Mouse (Mus musculus): ENCODE data around the gene Lrba. TPM values are rescaled to one million over a fixed set of nuclear protein-coding genes. Genes with fewer than 3 reads are reported as not detected.

The Lrba gene
- polyA plus RNA-seq, 1 experiment from 2014 or later: 4.2 TPM

DNA sequence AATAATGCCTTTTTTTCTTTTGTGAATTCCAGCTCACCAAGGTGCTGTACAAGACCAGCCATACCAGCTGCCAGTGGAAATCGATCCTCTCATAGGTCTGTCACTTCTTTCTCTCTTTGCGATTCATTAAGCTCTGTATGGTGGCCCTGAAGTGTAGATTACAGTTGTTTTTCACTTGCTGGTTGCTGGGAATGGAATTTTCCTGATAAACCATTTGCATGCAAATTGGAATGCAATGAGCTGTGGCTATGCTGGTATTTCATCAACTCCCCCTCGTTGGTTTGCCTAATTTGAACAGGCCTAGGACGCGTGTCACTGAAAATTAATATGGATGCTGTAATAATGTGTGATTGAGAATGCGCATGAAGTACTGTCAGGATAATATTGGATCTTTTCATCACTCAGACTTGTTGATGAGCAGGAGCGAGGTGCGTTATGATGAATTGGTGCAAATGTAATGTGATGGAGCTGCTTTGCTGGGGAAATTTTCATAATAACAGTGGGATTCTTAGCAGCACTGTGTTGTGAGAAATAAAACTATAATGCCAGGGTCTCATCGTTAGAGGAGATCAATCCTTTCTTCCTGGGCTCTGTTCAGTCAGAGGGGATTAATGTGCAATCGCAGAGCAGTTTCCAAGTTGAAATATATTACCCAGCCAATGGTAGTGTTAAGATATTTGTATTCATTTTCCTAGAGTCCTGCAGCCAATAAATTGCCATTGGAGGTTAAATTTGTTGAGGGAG lies 521.5 kb downstream of the Lrba start:
- Histone ChIP-seq H3K4me3 (ENCODE audit: control insufficient read depth in 1 of 2, insufficient read depth in 1 of 2, low read depth in 1 of 2, low read length in 2 of 2) (no peak overlapping the region), H3K4me1 (ENCODE audit: control insufficient read depth in 2 of 2, insufficient read depth in 2 of 2, low read length in 2 of 2) (no peaks in the 10 kb centered on the region), H3K9ac (ENCODE audit: low read length) (no peak overlapping the region), H3K36me3 (ENCODE audit: control insufficient read depth, insufficient read depth, low read length) (no peaks in the 10 kb centered on the region), H3K4me2 (ENCODE audit: low read length) (no peak overlapping the region), H3K27ac (replicated peaks in 1 of 2; ENCODE audit: control insufficient read depth in 1 of 2, insufficient read depth in 1 of 2, low read depth in 2 of 2, low read length in 2 of 2) (no peak overlapping the region), H3K9me3 (ENCODE audit: control insufficient read depth, low read length) (no peaks in the 10 kb centered on the region), H3K27me3 (ENCODE audit: control insufficient read depth, insufficient read depth, low read length) (no peaks in the 10 kb centered on the region)
- no peak for ATAC-seq (ENCODE audit: insufficient number of reproducible peaks, insufficient read depth, low FRiP score, low read depth)
- WGBS: 79% methylated on average over 10 of the region's 10 CpGs

DNA sequence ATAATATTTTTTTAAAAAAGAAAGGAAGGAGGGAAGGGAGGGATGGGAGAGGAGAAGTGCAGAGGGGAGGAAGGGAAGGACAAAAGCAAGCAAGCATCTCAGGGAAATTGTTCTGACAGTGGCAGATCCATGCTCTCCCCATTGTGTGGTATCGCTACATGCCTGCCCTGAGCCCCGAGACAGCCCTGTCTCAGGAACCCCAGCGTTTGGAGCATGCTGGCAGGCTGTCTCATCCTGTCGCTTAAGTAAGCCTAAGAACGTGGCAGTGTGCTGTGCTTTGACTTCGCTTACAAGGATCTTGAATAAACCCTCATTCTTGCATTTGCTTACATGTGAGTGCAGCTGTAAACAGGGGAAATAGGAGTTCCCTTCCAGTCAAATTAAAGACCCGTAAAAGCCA lies 526.2 kb downstream of the Lrba start:
- Histone ChIP-seq H3K9ac (ENCODE audit: low read length) (no peak overlapping the region), H3K9me3 (ENCODE audit: control insufficient read depth, low read length) (no peaks in the 10 kb centered on the region), H3K27ac (replicated peaks in 1 of 2; ENCODE audit: control insufficient read depth in 1 of 2, insufficient read depth in 1 of 2, low read depth in 2 of 2, low read length in 2 of 2) (no peak overlapping the region), H3K4me3 (ENCODE audit: control insufficient read depth in 1 of 2, insufficient read depth in 1 of 2, low read depth in 1 of 2, low read length in 2 of 2) (no peak overlapping the region), H3K4me1 (ENCODE audit: control insufficient read depth in 2 of 2, insufficient read depth in 2 of 2, low read length in 2 of 2) (no peaks in the 10 kb centered on the region), H3K27me3 (ENCODE audit: control insufficient read depth, insufficient read depth, low read length) (no peaks in the 10 kb centered on the region), H3K36me3 (ENCODE audit: control insufficient read depth, insufficient read depth, low read length) (no peaks in the 10 kb centered on the region), H3K4me2 (ENCODE audit: low read length) (no peak overlapping the region)
- 55% methylated on average over 7 of the region's 7 CpGs for WGBS
- no peak for ATAC-seq (ENCODE audit: insufficient number of reproducible peaks, insufficient read depth, low FRiP score, low read depth)

DNA sequence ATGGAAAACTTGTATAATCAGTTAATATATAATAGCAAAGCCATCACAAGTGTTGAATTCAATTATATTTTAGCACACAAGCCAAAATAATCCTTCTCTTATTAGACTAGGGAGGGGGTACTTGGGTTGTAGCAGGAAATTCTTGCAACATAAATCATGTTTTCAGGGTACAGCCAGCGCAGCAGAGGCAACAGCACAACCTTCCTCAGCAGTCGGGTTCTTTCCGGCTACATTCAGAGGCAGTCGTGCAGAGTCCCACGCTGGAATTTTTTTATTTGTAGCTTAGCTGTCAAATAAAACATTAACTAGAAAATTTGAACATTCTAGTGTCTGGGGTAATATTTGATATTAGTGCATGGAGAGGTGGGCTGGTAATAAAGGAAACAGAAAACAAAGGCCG lies 529.7 kb downstream of the Lrba start:
- Histone ChIP-seq H3K27ac (replicated peaks in 1 of 2; ENCODE audit: control insufficient read depth in 1 of 2, insufficient read depth in 1 of 2, low read depth in 2 of 2, low read length in 2 of 2) (no peak overlapping the region), H3K4me1 (ENCODE audit: control insufficient read depth in 2 of 2, insufficient read depth in 2 of 2, low read length in 2 of 2) (no peaks in the 10 kb centered on the region), H3K9ac (ENCODE audit: low read length) (no peak overlapping the region), H3K4me3 (ENCODE audit: control insufficient read depth in 1 of 2, insufficient read depth in 1 of 2, low read depth in 1 of 2, low read length in 2 of 2) (no peak overlapping the region), H3K36me3 (ENCODE audit: control insufficient read depth, insufficient read depth, low read length) (no peaks in the 10 kb centered on the region), H3K4me2 (ENCODE audit: low read length) (no peak overlapping the region), H3K27me3 (ENCODE audit: control insufficient read depth, insufficient read depth, low read length) (no peaks in the 10 kb centered on the region), H3K9me3 (ENCODE audit: control insufficient read depth, low read length) (no peaks in the 10 kb centered on the region)
- 73% methylated on average over 6 of the region's 6 CpGs for WGBS
- no peak for ATAC-seq (ENCODE audit: insufficient number of reproducible peaks, insufficient read depth, low FRiP score, low read depth)

DNA sequence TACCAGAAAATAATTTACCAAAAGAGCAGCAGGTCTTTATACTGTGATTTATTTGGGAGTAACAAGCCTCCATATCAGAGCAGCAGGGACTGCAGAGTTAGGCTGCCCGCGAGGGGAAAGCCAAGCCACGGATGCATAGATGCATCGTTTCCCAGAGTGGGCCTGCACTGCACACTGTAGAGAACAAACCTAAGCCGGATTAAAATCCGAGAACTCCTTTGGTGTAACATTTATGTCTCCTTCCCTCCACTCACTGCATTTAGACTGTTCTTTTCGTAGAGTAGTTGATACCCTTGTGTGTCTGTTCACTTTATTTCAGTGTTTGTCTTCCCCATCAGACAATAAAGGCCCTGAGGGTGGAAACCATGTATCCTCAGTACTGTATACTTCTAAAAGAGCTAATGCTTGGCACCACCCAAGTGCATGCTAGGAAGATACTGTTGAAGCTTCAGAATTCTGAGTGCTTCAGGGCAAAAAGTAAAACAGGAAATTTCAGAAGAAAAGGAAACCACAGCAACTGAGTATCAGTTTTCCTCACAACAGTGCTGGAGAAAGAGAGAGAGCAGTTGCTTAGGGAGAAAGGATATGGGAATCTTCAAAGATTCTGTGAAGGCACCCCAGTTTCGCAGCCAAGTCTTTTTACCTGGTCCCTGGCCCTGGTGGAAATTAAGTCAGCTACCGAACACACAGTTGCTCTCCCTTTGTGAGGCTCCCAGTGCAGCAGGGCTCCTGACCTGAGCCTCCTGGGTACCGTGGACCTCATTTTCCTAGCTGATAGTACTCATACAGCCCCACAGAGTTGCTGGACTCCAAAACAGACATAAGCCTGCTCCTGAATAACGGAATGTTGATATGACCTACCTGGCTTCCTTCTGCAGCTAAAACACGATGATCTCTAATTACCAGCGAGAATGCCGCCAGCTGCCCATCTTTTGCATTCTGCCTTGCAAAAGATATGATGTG lies 530.4 kb downstream of the Lrba start:
- Histone ChIP-seq H3K27ac (replicated peaks in 1 of 2; ENCODE audit: control insufficient read depth in 1 of 2, insufficient read depth in 1 of 2, low read depth in 2 of 2, low read length in 2 of 2) (no peak overlapping the region), H3K36me3 (ENCODE audit: control insufficient read depth, insufficient read depth, low read length) (no peaks in the 10 kb centered on the region), H3K4me3 (ENCODE audit: control insufficient read depth in 1 of 2, insufficient read depth in 1 of 2, low read depth in 1 of 2, low read length in 2 of 2) (no peak overlapping the region), H3K27me3 (ENCODE audit: control insufficient read depth, insufficient read depth, low read length) (no peaks in the 10 kb centered on the region), H3K9ac (ENCODE audit: low read length) (no peak overlapping the region), H3K4me1 (ENCODE audit: control insufficient read depth in 2 of 2, insufficient read depth in 2 of 2, low read length in 2 of 2) (no peaks in the 10 kb centered on the region), H3K9me3 (ENCODE audit: control insufficient read depth, low read length) (no peaks in the 10 kb centered on the region), H3K4me2 (ENCODE audit: low read length) (no peak overlapping the region)
- ATAC-seq (ENCODE audit: insufficient number of reproducible peaks, insufficient read depth, low FRiP score, low read depth): no peak
- 75% methylated on average over 14 of the region's 14 CpGs for WGBS

DNA sequence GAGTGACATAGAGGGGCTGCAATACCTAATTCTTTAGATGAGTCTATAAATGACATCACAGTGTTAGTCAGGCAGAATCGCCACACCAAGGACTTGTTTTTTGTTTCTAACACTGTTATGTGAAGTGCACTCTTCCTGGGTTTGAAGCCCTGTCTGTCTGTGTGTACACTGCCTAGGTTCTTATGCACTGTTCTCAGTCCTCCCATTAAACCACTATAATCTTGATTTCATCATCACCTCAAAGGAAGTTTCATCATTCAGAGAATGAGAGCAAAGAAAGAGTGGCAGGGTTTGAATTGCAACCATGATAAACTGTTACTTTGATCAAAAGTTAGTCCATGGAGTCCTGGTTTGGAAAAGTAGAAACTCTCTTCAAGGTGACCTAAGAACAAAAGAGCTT lies 532.1 kb downstream of the Lrba start:
- Histone ChIP-seq H3K27me3 (ENCODE audit: control insufficient read depth, insufficient read depth, low read length) (no peaks in the 10 kb centered on the region), H3K36me3 (ENCODE audit: control insufficient read depth, insufficient read depth, low read length) (no peaks in the 10 kb centered on the region), H3K4me3 (ENCODE audit: control insufficient read depth in 1 of 2, insufficient read depth in 1 of 2, low read depth in 1 of 2, low read length in 2 of 2) (no peak overlapping the region), H3K27ac (replicated peaks in 1 of 2; ENCODE audit: control insufficient read depth in 1 of 2, insufficient read depth in 1 of 2, low read depth in 2 of 2, low read length in 2 of 2) (no peak overlapping the region), H3K4me1 (ENCODE audit: control insufficient read depth in 2 of 2, insufficient read depth in 2 of 2, low read length in 2 of 2) (peaks cover 0 to 3% of the 10 kb centered on the region in 2 experiments; a peak in 2 of 4 replicates), H3K4me2 (ENCODE audit: low read length) (no peak overlapping the region), H3K9ac (ENCODE audit: low read length) (no peak overlapping the region), H3K9me3 (ENCODE audit: control insufficient read depth, low read length) (no peaks in the 10 kb centered on the region)
- WGBS: 78% methylated on average over 1 of the region's 1 CpGs
- ATAC-seq (ENCODE audit: insufficient number of reproducible peaks, insufficient read depth, low FRiP score, low read depth): no peak

DNA sequence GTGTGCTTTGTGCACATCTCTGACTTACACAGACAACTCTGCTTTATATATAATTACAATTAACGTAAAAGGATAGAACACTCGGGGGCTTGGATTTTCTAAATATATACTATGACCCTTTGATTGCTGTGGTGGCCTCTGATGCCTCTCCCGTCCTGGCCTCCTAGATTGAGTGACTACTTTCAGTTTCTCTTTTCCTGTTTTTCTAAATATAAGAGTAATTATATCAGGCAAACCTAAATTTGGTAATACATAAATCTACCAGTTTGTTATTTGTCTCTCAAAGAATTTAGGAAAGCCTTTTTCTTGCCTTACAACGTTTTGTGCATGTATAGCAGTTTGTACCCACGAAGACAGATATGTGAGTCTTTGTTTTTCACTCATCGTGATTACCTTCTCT lies 534.2 kb downstream of the Lrba start:
- Histone ChIP-seq H3K27me3 (ENCODE audit: control insufficient read depth, insufficient read depth, low read length) (no peaks in the 10 kb centered on the region), H3K4me3 (ENCODE audit: control insufficient read depth in 1 of 2, insufficient read depth in 1 of 2, low read depth in 1 of 2, low read length in 2 of 2) (no peak overlapping the region), H3K36me3 (ENCODE audit: control insufficient read depth, insufficient read depth, low read length) (no peaks in the 10 kb centered on the region), H3K4me1 (ENCODE audit: control insufficient read depth in 2 of 2, insufficient read depth in 2 of 2, low read length in 2 of 2) (peaks cover 0 to 3% of the 10 kb centered on the region in 2 experiments; a peak in 2 of 4 replicates), H3K9me3 (ENCODE audit: control insufficient read depth, low read length) (0 out of 2 replicates have a peak, but pooled peaks cover 3% of the 10 kb centered on the region), H3K4me2 (ENCODE audit: low read length) (peak overlapping the region; percentile 27; the same call in 1 of the 2 replicates), H3K27ac (replicated peaks in 1 of 2; ENCODE audit: control insufficient read depth in 1 of 2, insufficient read depth in 1 of 2, low read depth in 2 of 2, low read length in 2 of 2) (no peak overlapping the region), H3K9ac (ENCODE audit: low read length) (no peak overlapping the region)
- no peak for ATAC-seq (ENCODE audit: insufficient number of reproducible peaks, insufficient read depth, low FRiP score, low read depth)
- 72% methylated on average over 6 of the region's 6 CpGs for WGBS

DNA sequence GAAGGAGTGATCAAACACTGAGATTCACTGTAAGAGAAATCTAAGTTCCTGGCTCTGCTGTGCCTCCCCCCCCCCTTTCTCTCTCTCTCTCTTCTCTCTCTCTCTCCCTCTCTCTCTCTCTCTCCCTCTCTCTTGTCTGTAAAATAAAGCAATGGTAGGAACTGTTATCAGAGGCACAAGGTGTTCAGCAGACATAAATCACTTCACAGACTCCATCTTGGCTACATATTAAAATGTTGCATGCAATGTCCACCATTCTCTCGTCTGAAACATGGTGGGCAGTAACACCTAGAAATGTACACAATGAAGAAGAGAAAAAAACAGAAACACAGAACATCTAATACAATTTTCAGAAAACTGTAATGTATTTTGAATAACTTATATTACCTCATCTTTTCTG lies 534.9 kb downstream of the Lrba start:
- 82% methylated on average over 1 of the region's 1 CpGs for WGBS
- no peak for ATAC-seq (ENCODE audit: insufficient number of reproducible peaks, insufficient read depth, low FRiP score, low read depth)
- peaks cover 0 to 3% of the 10 kb centered on the region in 2 experiments; a peak in 2 of 4 replicates for H3K4me1 ChIP-seq (ENCODE audit: control insufficient read depth in 2 of 2, insufficient read depth in 2 of 2, low read length in 2 of 2)
- H3K9ac ChIP-seq (ENCODE audit: low read length): no peak overlapping the region
- H3K27me3 ChIP-seq (ENCODE audit: control insufficient read depth, insufficient read depth, low read length): no peaks in the 10 kb centered on the region
- no peak overlapping the region for H3K27ac ChIP-seq (replicated peaks in 1 of 2; ENCODE audit: control insufficient read depth in 1 of 2, insufficient read depth in 1 of 2, low read depth in 2 of 2, low read length in 2 of 2)
- no peak overlapping the region for H3K4me2 ChIP-seq (ENCODE audit: low read length)
- 0 out of 2 replicates have a peak, but pooled peaks cover 3% of the 10 kb centered on the region for H3K9me3 ChIP-seq (ENCODE audit: control insufficient read depth, low read length)
- H3K36me3 ChIP-seq (ENCODE audit: control insufficient read depth, insufficient read depth, low read length): no peaks in the 10 kb centered on the region
- H3K4me3 ChIP-seq (ENCODE audit: control insufficient read depth in 1 of 2, insufficient read depth in 1 of 2, low read depth in 1 of 2, low read length in 2 of 2): no peak overlapping the region
